Mouse (Mus musculus) small intestine, adult 2 months (tissue): ENCODE results near the gene Wdfy3.

Experiments
- CTCF ChIP-seq: fragments of 200-500 bp; IDR thresholded peaks from 2 replicates; pipeline ENCODE4 v1.5.1; 2012; ENCODE audit warnings: low read depth, mild to moderate bottlenecking, control low read depth, inconsistent platforms, low read length, moderate library complexity, mixed read lengths; ENCODE audit not compliant: insufficient replicate concordance, insufficient read length; ENCODE audit errors: extremely low read depth
- POLR2A ChIP-seq: fragments of 200-500 bp; IDR thresholded peaks from 2 replicates; pipeline ENCODE4 v1.6.1; 2012; ENCODE audit warnings: low read depth, mild to moderate bottlenecking, control low read depth, inconsistent platforms, low read length, moderate library complexity

DNA sequence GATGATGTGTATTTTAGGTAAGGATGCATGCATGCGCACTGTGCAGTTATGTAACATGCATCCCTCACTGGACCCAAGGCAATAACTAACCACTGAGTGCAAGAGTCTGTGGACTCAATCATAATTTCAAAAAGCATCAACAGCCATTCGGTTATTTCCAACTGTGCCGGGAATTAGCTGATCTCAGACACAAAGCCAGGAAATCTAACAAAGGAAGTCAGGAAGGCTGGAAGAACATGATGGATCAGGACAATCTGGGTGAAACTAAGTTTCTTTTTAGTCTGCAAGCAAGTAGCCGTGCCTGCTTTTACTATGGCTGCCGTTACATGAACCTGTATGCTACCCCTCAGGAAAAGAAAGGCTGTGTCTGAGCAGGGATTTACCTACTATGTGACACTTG, 87.5 kb downstream of the Wdfy3 start:
- TF ChIP-seq CTCF (no peak), POLR2A (no peak)
